Mouse (Mus musculus) lung, postnatal 14 days (tissue): Measurements from ENCODE around the gene Gcnt2.

ENCODE experiments used
- DNase-seq: peaks from one replicate; pipeline ENCODE4 v3.0.0; 2021

Gene Gcnt2

DNA sequence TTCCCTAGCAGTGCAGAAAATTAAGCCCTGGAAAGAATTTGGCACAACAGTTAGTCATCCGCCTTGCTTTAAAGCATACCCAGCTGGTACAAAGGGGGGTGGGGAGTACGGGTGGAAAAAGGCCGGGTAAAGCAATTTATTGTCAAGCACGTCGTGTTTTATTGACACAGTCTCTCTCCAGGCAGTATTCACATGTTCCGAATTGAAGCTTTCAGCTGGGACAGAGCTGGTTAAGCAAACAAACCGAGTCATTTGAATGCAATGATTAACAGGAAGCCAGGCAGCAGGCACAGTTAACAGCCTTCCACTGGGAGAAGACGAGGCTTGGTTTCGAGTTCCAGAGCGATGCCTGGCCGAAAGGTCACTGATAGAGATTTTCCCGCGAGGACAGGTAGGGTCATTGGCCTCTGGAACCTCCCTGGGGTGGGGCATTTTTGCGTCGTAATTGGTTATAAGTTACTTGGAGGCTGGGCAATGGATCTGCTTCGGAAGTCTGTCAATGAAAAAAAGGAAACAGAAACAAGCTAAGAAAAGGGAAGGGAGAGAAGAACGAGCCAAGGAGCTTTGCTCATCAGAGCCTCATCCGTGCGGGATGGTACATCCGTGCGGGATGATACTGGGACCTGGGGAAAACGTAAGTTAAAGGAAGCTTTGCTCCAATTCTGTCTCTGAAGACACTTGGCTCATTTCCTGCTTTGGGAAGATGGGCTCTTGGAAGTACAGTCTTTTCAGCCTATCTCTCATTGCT, at the start of gene Gcnt2:
TSS of gene Gcnt2 (plus strand) at position 103 of the 748 bp plus-strand sequence.
- peak; percentile 42 for DNase-seq

DNA sequence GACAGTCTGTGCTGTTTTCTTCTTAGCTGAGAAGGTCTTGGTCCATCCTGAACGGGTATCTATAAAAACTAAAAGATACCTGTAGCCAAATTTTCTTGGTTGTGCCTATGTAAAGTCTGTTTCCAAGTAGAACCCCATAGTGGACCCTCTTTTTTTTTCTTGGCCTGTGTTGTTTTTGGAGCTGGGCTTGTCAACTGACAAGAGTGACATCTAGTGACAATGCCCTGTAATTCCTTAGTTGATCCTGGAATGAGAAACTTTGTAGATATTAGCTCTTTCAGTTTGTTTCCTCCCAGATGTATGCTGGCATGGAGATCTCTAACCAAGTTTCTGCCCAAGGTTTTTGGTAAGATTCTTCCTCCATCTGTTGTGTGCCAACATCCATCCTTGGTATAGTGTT, 38.9 kb upstream of the Gcnt2 start:
- DNase-seq, result no peak

DNA sequence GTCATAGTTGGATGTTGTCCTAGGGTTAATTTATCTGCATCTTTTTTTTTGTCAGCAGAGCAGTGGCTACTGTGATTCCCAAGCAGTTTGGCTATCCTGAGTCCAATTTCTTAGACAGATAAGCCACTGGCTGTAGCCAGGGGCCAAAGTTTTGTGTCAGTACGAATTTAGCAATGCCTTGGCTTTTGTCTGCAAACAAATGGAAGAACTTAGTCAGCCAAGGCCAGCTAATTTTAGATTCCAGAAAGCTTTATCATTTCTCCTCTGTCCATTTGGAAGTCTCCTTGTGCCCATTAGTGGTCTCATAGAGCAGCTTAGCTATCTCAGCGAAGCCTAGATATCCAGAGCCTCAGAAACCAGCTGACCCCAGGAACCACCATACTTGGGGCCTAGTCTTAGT, 37.6 kb upstream of the Gcnt2 start:
- no peak for DNase-seq

DNA sequence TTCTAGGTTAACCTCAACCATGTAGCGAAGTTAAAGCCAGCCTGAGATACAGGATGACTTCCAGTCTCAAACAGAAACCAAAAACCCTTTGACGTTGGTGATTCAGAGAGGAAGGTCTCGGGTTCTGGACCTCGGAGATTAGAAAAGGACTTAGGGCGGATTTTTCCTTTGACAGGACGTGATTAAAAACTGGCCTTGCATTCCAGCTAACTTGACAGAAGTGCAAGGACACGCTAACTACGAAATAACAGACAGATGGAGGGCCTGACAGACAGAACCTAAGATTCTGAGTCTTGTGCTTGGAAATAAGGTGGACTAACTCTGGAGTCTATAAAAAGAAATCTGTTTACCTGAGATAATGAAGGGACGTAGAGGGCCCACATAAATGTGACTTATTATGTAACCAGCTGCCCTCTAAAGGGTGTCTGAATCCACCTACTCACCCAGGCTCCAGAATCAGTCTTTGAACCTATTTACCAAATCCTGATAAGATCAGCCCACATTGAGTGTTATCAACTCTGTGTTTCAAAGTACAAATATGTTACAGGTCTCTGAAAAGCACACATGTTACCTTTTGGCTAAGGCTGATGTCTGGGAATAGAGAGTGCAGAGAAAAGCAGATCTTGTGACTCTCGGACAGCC, 18.3 kb upstream of the Gcnt2 start:
- no peak for DNase-seq

DNA sequence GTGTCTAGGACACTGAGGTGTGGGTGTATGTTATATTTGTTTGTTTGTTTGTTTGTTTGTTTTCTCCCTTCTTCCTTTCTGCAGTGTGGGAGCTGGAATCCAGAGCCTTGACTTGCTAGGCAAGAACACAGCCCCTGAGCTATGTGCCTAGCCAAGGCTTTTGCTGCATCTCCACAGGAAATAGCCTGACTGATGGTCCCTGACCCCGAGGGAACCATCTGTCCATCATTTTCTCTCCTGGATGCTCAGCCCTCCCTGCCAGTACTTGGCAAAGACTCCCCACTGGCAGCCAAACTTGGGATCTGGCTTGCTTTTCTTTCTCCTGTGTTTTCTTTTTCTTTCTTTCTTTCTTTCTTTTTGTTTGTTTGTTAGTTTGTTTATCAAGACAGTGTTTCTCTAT, 17.4 kb upstream of the Gcnt2 start:
- no peak for DNase-seq

DNA sequence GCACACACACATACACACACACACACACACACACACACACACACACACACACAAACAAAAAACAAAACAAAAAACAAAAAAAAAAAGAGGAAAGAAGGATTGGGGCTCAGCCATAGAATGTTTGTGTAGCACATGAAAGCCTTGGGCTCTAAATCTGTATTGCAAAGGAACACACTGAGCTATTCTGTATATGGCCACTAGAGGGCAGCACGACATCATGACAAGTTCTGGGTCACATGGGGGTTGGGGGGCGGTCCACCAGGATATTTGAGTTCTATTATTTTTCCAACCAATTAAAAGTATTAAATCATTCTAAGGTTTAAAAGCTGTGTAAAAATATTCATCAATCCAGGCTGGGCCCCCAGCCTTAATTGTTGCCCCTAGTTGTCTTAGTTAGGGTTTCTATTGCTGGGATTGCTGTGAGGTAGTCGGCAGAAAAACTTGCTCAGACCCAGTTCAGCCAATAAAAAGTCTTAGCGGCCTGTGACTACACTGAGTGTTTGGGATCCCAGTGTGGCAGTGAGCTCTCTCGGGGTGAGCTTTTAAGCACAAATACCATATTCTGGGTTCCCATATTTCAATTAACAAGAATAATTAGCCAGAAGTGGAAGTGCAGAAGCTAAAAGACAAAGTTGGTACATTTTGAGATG, 16.0 kb upstream of the Gcnt2 start:
- peak; percentile 87 for DNase-seq

DNA sequence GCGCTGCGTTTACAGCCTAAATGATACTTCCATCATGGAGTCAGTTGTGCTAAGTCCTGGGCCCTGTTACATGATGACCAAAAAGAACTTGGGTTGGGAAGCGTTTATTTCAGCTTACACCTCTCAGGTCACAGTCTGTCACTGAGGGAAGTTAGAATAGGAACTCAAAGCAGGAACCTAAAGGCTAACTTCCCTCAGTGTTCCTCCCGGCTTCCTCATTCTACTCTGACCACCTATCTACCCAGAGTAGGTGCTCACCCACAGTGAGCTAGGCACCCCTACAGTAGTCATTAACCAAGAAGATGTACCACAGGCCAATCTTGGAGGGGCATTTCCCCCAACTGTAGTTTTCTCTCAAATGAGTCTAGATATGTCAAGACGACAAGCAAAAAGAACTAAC, 15.4 kb upstream of the Gcnt2 start:
- DNase-seq, result no peak

DNA sequence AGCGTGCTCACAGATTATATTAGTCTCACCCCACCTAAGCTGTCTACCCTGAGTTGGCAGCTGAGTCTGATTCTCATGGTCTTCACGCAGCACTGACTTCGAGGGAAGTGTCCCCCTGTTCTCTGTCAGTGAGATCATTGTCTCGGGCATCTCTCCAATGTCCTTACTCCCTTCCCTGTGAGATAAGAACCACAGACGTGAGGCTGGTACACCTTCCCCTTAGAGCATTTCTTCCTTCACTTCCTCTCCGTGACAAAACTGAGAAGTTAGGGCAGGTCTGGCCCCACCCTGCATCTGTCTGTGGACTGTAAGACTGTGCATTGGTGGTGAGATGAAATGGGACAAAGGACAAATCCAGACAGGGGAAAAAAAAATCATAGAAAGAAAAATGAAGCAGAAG, 13.6 kb upstream of the Gcnt2 start:
- DNase-seq, result no peak

DNA sequence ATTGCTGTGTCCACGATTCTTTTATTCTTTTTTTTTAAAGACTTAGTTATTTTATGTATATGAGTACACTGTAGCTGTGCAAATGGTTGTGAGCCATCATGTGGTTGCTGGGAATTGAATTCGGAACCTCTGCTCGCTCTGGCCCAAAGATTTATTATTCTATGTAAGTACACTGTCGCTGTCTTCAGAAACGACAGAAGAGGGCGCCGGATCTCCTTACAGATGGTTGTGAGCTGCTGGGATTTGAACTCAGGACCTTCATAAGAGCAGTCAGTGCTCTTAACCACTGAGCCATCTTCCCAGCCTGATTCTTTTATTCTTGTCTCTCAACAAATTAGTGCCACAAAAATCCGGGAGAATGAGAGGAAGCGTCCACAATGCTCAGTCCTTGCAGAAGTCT, 13.2 kb upstream of the Gcnt2 start:
- DNase-seq, result peak; percentile 25

DNA sequence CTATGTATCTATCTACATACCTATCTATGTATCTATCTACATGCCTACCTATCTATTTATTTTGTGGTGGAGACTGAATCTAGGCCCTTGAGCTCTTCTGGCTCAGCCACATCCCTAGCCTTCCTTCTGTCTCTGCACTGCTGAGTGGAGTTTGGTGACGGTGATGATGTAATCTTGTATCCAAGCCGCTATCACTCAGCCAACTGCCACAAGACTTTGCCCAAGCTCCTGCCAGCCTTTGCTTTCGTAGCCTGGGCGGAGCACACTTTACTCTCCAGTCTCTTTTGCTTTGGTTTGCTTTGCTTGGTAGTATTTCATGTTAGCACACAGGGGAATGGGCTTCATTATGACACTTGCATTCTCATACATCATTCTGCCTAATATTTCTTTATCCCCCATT, 11.7 kb upstream of the Gcnt2 start:
- no peak for DNase-seq

DNA sequence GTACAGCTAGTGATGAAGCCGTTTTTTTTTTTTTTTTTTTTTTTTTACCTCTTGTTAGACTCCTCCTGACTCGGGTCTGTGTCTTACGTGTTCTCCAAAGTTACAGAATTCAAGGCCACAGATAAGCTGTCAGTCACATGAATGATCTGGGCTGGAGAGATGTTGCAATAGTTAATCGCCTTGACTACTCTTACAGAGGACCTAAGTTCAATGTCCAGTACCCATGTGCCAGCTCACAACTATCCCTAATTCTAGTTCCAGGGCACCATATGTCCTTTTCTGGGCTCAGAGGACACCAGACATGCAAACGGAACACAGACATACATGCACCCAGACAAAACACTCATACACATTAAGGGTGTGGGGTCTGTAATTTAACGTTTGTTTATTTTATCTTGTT, 8.9 kb upstream of the Gcnt2 start:
- DNase-seq, result no peak

DNA sequence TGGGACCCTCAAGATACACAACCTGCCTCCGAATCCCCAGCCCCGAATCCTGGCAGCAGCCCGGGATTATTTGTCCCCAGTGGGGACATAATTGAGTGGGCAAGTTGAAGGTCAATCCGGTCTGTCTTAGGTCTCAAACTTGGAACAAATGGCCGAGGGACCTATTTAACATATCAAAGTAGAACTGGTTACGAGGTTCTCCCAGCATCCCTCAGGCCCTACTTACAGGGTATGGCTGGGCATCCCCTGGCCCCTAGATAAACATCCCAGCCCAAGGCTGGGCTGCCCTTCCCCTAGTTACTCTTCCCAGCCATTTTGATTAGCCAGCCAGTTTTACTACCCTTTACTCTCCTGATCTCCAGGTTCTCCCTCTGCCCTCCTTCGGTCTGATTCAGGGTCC, 8.3 kb upstream of the Gcnt2 start:
- no peak for DNase-seq

DNA sequence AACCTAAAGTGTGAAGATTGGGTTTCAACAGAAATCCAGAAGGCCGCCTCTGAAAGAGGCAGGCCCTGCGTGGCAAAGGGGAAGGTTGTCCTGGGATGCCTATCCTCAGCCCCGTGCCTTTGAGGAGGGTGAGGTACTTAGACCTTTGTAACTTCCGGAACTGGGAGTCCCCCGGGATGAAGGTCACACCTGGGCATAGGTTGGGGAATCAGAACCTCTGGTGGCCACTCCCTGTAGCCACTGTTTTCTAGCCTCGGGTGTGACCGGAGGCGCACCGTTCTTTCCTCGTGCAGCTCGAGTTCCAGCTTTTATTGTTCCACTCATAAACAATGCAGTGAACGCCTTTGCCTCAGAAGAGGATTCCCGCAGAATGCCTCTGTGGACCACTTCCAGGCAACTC, 7.6 kb upstream of the Gcnt2 start:
- DNase-seq, result no peak

DNA sequence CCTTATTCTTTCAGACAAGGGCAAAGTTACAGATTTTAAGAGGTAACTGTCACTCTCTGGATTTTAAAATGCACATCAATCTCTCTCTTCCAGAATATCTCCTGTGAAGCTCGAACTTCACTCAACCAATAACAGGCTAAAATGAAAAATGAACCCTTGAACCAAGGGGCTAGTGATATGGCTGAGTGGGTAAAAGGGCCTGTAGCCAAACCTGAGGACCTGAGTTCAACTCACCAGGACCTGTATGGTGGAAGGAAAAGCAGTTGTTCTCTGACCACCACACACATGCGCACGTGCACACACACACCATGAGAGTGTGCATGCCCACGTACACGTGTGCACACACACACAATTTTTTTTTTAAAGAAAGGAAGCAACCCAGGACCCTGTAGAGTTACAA, 6.8 kb upstream of the Gcnt2 start:
- DNase-seq, result no peak

DNA sequence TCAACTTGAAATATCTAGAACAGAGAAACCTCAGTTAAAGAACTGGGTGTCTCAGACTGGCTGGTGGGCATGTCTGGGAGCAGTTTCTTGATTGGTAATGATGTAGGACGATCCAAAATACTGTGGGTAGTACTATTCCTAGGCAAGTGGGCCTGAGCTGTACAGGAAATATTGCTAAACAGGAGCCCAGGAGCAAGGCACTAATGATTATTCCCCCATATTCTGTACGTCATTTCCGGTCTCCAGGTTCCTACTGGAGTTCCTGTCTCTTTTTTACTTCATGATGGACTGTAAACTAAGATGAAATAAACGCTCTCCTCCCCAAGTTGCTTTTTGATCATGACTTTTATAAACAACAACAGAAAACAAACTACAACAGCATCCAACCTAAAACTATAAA, 5.7 kb upstream of the Gcnt2 start:
- DNase-seq, result no peak

DNA sequence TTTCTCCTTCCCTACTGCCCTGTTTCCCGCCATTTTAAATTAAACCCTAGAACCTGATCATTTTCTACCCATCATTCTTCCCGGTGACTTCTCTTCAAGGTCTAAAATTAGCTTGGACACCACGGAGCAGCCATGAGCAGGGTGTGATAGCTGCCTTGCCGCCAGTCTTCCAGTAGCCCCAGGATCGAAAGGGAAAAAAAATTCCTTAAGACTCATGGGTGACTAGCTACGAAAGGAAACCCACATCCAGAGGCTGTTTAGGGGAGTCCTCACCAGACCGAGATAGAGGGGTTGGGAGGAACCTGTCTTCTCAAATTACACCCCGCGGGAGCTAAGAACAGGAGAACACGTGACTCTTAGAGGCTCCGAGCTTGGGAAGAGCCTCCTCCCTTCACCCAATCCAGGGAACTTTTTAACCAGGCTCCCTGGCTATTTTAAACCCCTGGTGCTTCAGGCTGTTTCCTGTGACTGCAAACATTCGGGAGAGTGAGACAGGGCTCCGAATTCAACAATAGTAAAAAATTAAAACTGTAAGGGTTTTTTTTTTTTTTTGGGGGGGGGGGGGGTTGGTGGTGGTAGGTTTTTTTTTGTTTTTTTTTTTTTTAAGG, 5.0 kb upstream of the Gcnt2 start:
- DNase-seq, result peak; percentile 32

DNA sequence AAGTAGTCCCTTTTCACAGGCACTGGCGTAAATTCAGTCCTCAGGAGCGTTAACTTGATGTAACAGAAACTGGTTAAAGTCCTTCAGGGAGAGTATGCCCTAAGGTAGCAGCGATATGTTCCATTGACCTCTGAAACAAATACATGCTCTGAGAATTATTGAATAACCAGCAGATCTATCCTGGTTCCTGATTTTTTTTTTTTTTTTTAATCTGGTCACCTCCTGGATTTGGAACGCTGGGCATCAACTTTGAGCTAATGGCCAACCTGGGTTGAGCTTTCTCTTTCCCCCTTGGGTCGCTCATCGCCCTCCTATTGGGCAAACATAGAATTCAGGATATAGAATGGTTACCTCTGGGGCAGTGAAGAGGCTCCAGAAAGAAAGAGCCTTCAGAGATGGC, 4.3 kb upstream of the Gcnt2 start:
- no peak for DNase-seq

DNA sequence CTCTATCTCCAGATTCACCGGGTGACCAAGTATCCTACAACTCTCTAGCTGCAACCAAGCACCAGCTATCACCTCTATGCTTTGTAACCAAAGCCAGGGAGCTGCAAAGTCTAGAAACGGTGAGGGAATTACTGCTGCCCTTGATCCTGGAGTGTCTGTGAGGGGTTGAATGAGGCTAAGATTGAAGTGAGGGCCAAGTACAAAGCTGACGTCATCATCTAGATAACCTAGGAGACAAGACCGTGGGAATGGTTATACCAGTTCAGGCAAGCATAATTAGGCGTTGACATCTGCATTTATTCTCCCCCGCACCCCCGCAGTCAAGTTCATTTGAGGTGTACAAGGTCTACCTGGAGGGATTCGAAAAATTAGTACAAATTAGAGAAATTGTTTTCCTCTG, 2.8 kb upstream of the Gcnt2 start:
- DNase-seq, result no peak

DNA sequence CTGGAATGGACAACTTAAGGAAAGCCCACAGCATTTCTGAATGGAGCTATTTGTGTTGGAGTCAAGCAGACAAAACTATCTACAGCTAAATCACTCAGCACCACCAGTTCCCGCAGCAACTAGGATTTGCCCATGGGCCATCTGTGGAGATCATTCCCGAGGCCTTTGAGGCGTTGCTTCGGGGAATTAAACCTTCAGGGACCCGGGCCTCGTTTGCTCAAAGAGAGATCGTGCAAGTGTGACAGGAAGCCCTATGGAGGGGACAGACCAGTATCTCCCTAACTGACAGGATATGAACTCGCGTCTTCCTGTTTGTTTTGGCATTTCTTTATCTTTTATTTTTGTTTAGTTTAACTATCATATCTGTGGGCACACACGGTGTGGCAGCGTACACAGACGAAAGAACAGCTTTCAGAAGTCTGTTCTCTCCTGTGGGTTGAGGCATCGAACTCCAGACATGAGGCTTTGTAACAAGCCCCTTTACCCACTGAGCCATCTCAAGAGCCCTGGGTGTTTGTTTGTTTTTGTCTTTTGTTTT, 2.2 kb upstream of the Gcnt2 start:
- DNase-seq, result no peak

DNA sequence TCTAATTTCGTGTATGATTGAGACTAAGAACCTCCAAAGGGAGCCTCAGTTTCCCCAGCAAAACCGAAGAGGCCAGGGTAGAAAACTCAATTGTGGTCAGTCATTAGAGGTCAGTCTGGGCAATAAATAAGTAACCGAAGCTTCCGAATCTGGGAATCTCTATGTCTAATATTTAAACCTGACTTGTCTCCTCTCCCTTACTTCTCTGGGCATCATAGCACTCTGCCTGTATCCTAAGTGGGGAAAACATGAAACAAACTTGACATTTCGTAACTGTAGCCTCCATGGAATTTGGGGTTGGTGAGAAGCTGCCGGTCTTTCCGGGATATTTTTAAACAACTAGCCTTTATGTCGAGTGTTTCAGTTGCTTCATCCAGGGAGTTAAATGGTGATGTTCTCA, 329 bp upstream of the Gcnt2 start:
- DNase-seq, result no peak

DNA sequence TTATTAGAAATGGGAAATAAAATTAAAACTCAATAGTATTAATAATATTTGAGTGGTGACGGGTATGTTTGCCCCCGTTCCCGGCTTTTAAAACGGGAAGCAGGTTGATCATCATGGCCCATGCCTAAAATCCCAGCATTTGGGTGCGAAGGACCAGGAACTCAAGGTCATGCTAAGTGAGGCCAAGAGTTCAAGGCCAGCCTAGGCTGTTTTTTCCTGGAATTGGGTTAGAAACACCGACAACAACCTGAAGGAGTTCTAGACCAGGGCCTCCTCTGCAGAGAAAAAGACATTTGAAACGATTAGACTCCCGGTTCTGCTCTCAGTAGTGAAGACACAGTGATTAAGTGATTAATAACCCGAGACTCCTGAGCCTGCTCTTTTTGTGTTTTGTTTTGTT, 3.5 kb downstream of the Gcnt2 start:
- no peak for DNase-seq

DNA sequence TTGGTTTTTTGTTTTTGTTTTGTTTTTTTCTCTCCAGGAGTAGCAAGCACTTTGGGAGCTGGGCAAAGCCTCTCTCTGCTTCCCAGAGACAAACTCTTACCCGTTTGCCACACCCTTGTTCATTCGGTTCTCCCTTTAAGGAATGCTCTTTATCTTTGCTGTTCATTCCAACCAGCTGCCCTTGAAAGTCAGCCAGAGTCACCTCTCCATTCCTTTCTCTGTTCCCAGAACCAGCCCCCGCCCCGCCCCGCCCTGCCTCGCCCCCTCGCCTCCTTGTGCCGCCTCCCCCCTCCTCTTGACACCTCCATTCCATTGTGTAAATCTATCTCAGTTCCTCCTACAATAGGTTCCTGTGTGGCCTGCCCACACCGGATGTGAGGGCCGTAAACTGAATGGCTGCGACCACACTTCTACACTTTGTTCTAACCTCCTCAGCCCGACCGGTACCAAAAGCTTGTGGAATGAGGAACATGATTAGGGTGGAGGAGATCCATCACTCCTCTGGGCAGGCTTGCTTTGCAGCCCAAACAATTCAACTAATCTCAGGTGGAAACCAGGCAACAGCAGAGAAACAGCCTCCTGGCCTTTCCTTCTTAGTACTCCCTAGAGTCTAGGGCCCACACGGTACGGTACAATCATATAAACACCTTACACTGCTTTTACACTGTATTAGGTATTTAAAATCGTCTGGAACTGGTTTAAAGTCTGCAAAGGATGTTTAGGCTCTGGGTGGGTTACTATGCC, 9.5 kb downstream of the Gcnt2 start:
- peak; percentile 49 for DNase-seq

DNA sequence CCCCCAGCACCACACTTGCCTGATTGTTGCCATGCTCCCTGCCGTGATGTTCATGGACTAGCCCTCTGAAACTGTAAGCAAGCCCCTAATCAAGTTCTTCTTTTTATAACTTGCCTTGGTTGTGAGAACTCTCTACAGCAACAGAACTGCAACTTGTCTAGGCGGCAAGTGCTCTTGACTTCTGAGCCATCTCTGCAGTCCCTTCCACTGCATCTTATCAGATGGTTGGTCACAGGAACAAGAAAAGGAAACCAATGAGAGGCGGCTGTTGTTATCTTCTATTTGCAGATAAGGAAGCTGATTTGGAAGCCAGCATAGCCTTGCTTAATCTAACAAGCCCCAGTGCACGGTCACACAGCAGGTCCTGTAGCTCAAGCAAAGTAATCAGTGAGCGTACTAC, 14.5 kb downstream of the Gcnt2 start:
- DNase-seq, result no peak
